Mouse (Mus musculus) liver, embryonic 15.5 days (tissue): Measurements from ENCODE around the gene Rad50. TPM values are rescaled to one million over a fixed set of nuclear protein-coding genes. Genes with fewer than 3 reads are reported as not detected.

ENCODE experiments used
- ATAC-seq: fragments of 200-750 bp; cut with Nextera tagmentation; 2 replicates; pipeline ENCODE4 v1.8.0; 2017; ENCODE audit warnings: moderate number of reproducible peaks, mild to moderate bottlenecking, moderate library complexity; ENCODE audit not compliant: insufficient read depth
- H3K27ac ChIP-seq: fragments of 300-500 bp; sonication (generic); replicated peaks from 2 replicates; pipeline ENCODE4 v1.5.1; 2015; ENCODE audit warnings: mild to moderate bottlenecking, inconsistent platforms
- H3K27me3 ChIP-seq: fragments of 300-500 bp; sonication (generic); 2 replicates; pipeline ENCODE4 v1.6.1; 2015; ENCODE audit warnings: mild to moderate bottlenecking, inconsistent platforms
- H3K36me3 ChIP-seq: fragments of 300-500 bp; sonication (generic); replicated peaks from 2 replicates; pipeline ENCODE4 v1.6.1; 2015; ENCODE audit warnings: moderate library complexity, mild to moderate bottlenecking, inconsistent platforms
- H3K4me1 ChIP-seq: fragments of 300-500 bp; sonication (generic); replicated peaks from 2 replicates; pipeline ENCODE4 v1.6.1; 2015; ENCODE audit warnings: inconsistent platforms
- H3K4me2 ChIP-seq: fragments of 300-500 bp; sonication (generic); 2 replicates; pipeline ENCODE4 v1.6.1; 2015; ENCODE audit warnings: moderate library complexity, mild to moderate bottlenecking, inconsistent platforms
- H3K4me3 ChIP-seq: fragments of 300-500 bp; sonication (generic); replicated peaks from 2 replicates; pipeline ENCODE4 v1.5.1; 2015; ENCODE audit warnings: mild to moderate bottlenecking, inconsistent platforms
- H3K9ac ChIP-seq: fragments of 300-500 bp; sonication (generic); 2 replicates; pipeline ENCODE4 v1.6.1; 2015; ENCODE audit warnings: moderate library complexity, mild to moderate bottlenecking, inconsistent platforms
- H3K9me3 ChIP-seq: fragments of 300-500 bp; sonication (generic); replicated peaks from 2 replicates; pipeline ENCODE4 v1.6.1; 2016; ENCODE audit warnings: inconsistent platforms
- WGBS: fragments of 180-500 bp; shearing (Covaris S2); methylation state at CpG from one replicate; pipeline ENCODE4 v1.1.7; 2015; ENCODE audit warnings: mixed read lengths; ENCODE audit not compliant: insufficient replicate concordance; 5-methylcytosine and 5-hydroxymethylcytosine counted together
- polyA plus RNA-seq: library from polyadenylated mRNA; unstranded; fragments of >200 nt; fragmentation: Nextera tagmentation; extraction: Ambion mirVana; gene quantifications from 2 replicates; pipeline ENCODE4 v1.2.1, GENCODE M21; 2015

The Rad50 gene
- 11.8 and 12.7 TPM in 2 replicates for polyA plus RNA-seq

- peak; percentile 93 for ATAC-seq
- H3K27ac ChIP-seq: peak within 1 kb of the TSS; percentile 90
- no peaks in the 10 kb centered on the region for H3K27me3 ChIP-seq
- WGBS: 3% methylated on average over 55 of the region's 55 CpGs
- peak within 1 kb of the TSS; percentile 95 for H3K4me2 ChIP-seq
- no peaks in the 10 kb centered on the region for H3K9me3 ChIP-seq
- peak within 1 kb of the TSS; percentile 82 for H3K4me3 ChIP-seq
- peaks cover 24% of the 10 kb centered on the region for H3K4me1 ChIP-seq
- peak within 1 kb of the TSS; percentile 83 for H3K9ac ChIP-seq
- peaks cover 8% of the 10 kb centered on the region; the same call in 1 of the 2 replicates for H3K36me3 ChIP-seq
Measured at GRCm38 (mm10) chr11:53706934-53707717, at the start of gene Rad50. Gene Rad50 (minus strand): TSS chr11:53707319.

GRCm38 (mm10) chr11:53755011-53755595 lies 48.0 kb upstream of the Rad50 start:
- H3K27ac ChIP-seq: no peak overlapping the region
- H3K4me3 ChIP-seq: no peak overlapping the region
- no peaks in the 10 kb centered on the region for H3K27me3 ChIP-seq
- no peak overlapping the region for H3K9ac ChIP-seq
- H3K36me3 ChIP-seq: no peaks in the 10 kb centered on the region
- H3K9me3 ChIP-seq: no peaks in the 10 kb centered on the region
- no peak for ATAC-seq
- 74% methylated on average over 12 of the region's 12 CpGs for WGBS
- peaks cover 9% of the 10 kb centered on the region for H3K4me1 ChIP-seq
- H3K4me2 ChIP-seq: no peak overlapping the region

- Histone ChIP-seq H3K9me3 (no peaks in the 10 kb centered on the region), H3K27me3 (no peaks in the 10 kb centered on the region), H3K4me3 (no peak overlapping the region), H3K27ac (no peak overlapping the region), H3K4me2 (no peak overlapping the region), H3K4me1 (no peaks in the 10 kb centered on the region), H3K36me3 (no peaks in the 10 kb centered on the region), H3K9ac (no peak overlapping the region)
- WGBS: 61% methylated on average over 5 of the region's 5 CpGs
- no peak for ATAC-seq
Measured at GRCm38 (mm10) chr11:53749716-53750352, 42.7 kb upstream of the Rad50 start.

- Histone ChIP-seq H3K27ac (no peak overlapping the region), H3K9ac (no peak overlapping the region), H3K27me3 (no peaks in the 10 kb centered on the region), H3K36me3 (no peaks in the 10 kb centered on the region), H3K9me3 (no peaks in the 10 kb centered on the region), H3K4me3 (no peak overlapping the region), H3K4me1 (no peaks in the 10 kb centered on the region), H3K4me2 (no peak overlapping the region)
- WGBS: 61% methylated on average over 4 of the region's 4 CpGs
- no peak for ATAC-seq
Measured at GRCm38 (mm10) chr11:53749306-53749705, 42.2 kb upstream of the Rad50 start.

- H3K4me3 ChIP-seq: no peak overlapping the region
- H3K9ac ChIP-seq: no peak overlapping the region
- H3K27me3 ChIP-seq: no peaks in the 10 kb centered on the region
- H3K4me1 ChIP-seq: no peaks in the 10 kb centered on the region
- WGBS: 42% methylated on average over 6 of the region's 6 CpGs
- no peaks in the 10 kb centered on the region for H3K36me3 ChIP-seq
- H3K27ac ChIP-seq: no peak overlapping the region
- ATAC-seq: no peak
- no peaks in the 10 kb centered on the region for H3K9me3 ChIP-seq
- no peak overlapping the region for H3K4me2 ChIP-seq
Measured at GRCm38 (mm10) chr11:53748614-53749013, 41.5 kb upstream of the Rad50 start.

GRCm38 (mm10) chr11:53747985-53748384 lies 40.9 kb upstream of the Rad50 start:
- H3K27ac ChIP-seq: no peak overlapping the region
- H3K27me3 ChIP-seq: no peaks in the 10 kb centered on the region
- H3K36me3 ChIP-seq: no peaks in the 10 kb centered on the region
- H3K9ac ChIP-seq: no peak overlapping the region
- ATAC-seq: no peak
- WGBS: 35% methylated on average over 9 of the region's 9 CpGs
- H3K4me1 ChIP-seq: no peaks in the 10 kb centered on the region
- no peak overlapping the region for H3K4me3 ChIP-seq
- H3K4me2 ChIP-seq: no peak overlapping the region
- H3K9me3 ChIP-seq: no peaks in the 10 kb centered on the region

GRCm38 (mm10) chr11:53745260-53745659 lies 38.1 kb upstream of the Rad50 start:
- H3K9ac ChIP-seq: no peak overlapping the region
- H3K4me3 ChIP-seq: no peak overlapping the region
- no peak for ATAC-seq
- H3K27me3 ChIP-seq: no peaks in the 10 kb centered on the region
- H3K27ac ChIP-seq: no peak overlapping the region
- no peaks in the 10 kb centered on the region for H3K4me1 ChIP-seq
- WGBS: 70% methylated on average over 2 of the region's 2 CpGs
- no peaks in the 10 kb centered on the region for H3K36me3 ChIP-seq
- H3K9me3 ChIP-seq: no peaks in the 10 kb centered on the region
- no peak overlapping the region for H3K4me2 ChIP-seq

GRCm38 (mm10) chr11:53742353-53742752 lies 35.2 kb upstream of the Rad50 start:
- no peak overlapping the region for H3K4me2 ChIP-seq
- no peak for ATAC-seq
- H3K27me3 ChIP-seq: no peaks in the 10 kb centered on the region

GRCm38 (mm10) chr11:53737573-53737946 lies 30.4 kb upstream of the Rad50 start:
- Histone ChIP-seq H3K27me3 (no peaks in the 10 kb centered on the region), H3K9ac (no peak overlapping the region), H3K36me3 (no peaks in the 10 kb centered on the region), H3K4me3 (no peak overlapping the region), H3K27ac (no peak overlapping the region), H3K9me3 (no peaks in the 10 kb centered on the region), H3K4me1 (peaks cover 14% of the 10 kb centered on the region; the same call in 1 of the 2 replicates), H3K4me2 (no peak overlapping the region)
- ATAC-seq: peak; percentile 47
- 23% methylated on average over 6 of the region's 6 CpGs for WGBS

More at GRCm38 (mm10) chr11:53742353-53742752, 35.2 kb upstream of the Rad50 start:
- Histone ChIP-seq H3K9me3 (no peaks in the 10 kb centered on the region), H3K27ac (no peak overlapping the region), H3K9ac (no peak overlapping the region), H3K4me3 (no peak overlapping the region), H3K36me3 (no peaks in the 10 kb centered on the region), H3K4me1 (no peaks in the 10 kb centered on the region)
- WGBS: 37% methylated on average over 5 of the region's 5 CpGs

- peak; percentile 51 for ATAC-seq
- WGBS: 42% methylated on average over 14 of the region's 14 CpGs
- no peak overlapping the region for H3K4me2 ChIP-seq
- H3K4me3 ChIP-seq: no peak overlapping the region
- H3K9me3 ChIP-seq: no peaks in the 10 kb centered on the region
- no peaks in the 10 kb centered on the region for H3K27me3 ChIP-seq
- H3K4me1 ChIP-seq: peaks cover 14% of the 10 kb centered on the region; the same call in 1 of the 2 replicates
- no peaks in the 10 kb centered on the region for H3K36me3 ChIP-seq
- no peak overlapping the region for H3K27ac ChIP-seq
- H3K9ac ChIP-seq: no peak overlapping the region
Measured at GRCm38 (mm10) chr11:53736771-53737572, 29.9 kb upstream of the Rad50 start.
